Mouse (Mus musculus) C2C12 (cell line): ENCODE results near the gene Slc7a8. TPM values are rescaled to one million over a fixed set of nuclear protein-coding genes. Genes with fewer than 3 reads are reported as not detected.

ENCODE experiments used
- H3K27me3 ChIP-seq: one replicate; pipeline ENCODE4 v1.6.1; 2011; ENCODE audit not compliant: control insufficient read depth, insufficient read depth, insufficient read length
- H3K36me3 ChIP-seq: one replicate; pipeline ENCODE4 v1.6.1; 2011; ENCODE audit not compliant: control insufficient read depth, insufficient read depth
- H3K4me3 ChIP-seq: one replicate; pipeline ENCODE4 v1.5.1; 2011; ENCODE audit warnings: mild to moderate bottlenecking, control low read depth; ENCODE audit not compliant: poor library complexity, insufficient read depth, severe bottlenecking
- H3K79me2 ChIP-seq: one replicate; pipeline ENCODE4 v1.6.1; 2011; ENCODE audit not compliant: control insufficient read depth, insufficient read depth
- H3K79me3 ChIP-seq: one replicate; pipeline ENCODE4 v1.6.1; 2011; ENCODE audit warnings: low read depth, control low read depth
- H3ac ChIP-seq: one replicate; pipeline ENCODE3; 2011; ENCODE audit warnings: low read depth; ENCODE audit not compliant: control insufficient read depth, insufficient read length
- CEBPB ChIP-seq: IDR thresholded peaks from one replicate; pipeline ENCODE4 v1.6.1; 2011; ENCODE audit warnings: low read depth, mild to moderate bottlenecking, control low read depth, moderate library complexity
- CTCF ChIP-seq: IDR thresholded peaks from one replicate; pipeline ENCODE4 v1.5.1; 2011; ENCODE audit not compliant: control insufficient read depth, insufficient read depth, insufficient read length
- FOSL1 ChIP-seq: IDR thresholded peaks from one replicate; pipeline ENCODE4 v1.8.0; 2011; ENCODE audit warnings: mild to moderate bottlenecking, low read length; ENCODE audit not compliant: poor library complexity, insufficient read depth, severe bottlenecking
- MAX ChIP-seq: IDR thresholded peaks from one replicate; pipeline ENCODE4 v1.6.1; 2011; ENCODE audit warnings: mild to moderate bottlenecking, control low read depth
- MYOD1 ChIP-seq: IDR thresholded peaks from one replicate; pipeline ENCODE4 v1.6.1; 2011; ENCODE audit warnings: low read depth; ENCODE audit not compliant: control insufficient read depth, insufficient read length
- MYOG ChIP-seq: IDR thresholded peaks from one replicate; pipeline ENCODE4 v1.6.1; 2011; ENCODE audit not compliant: control insufficient read depth, insufficient read length; ENCODE audit errors: extremely low read depth
- USF1 ChIP-seq: IDR thresholded peaks from one replicate; pipeline ENCODE4 v1.6.1; 2011; ENCODE audit warnings: low read depth, mild to moderate bottlenecking, control low read depth, moderate library complexity
- polyA plus RNA-seq: library from polyadenylated mRNA; unstranded; fragments of >200 nt; fragmentation: generic; extraction: Trizol; gene quantifications from one replicate; pipeline ENCODE4 v1.2.1, GENCODE M21; 2012; ENCODE audit warnings: missing spikeins

Slc7a8 gene
- polyA plus RNA-seq, 1 experiment: not detected

DNA sequence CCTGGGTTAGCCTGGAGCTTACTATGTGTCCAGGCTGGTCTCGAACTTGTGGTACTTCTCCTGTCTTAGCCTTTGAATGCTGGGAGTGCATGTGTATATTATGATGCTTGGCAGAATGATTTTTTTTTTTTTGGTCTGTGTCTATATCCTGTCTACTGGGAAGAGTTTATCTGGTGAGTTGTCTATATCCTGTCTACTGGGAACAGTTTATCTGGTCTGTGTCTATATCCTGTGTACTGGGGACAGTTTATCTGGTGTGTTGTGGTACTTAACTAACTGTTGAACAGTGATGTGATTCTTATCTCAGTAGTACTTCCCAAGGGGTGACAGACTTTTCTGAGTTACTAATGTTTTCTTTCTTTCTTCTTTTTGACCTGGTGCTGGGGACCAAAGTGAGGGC lies 30.0 kb downstream of the Slc7a8 start:
- no peak overlapping the region for H3ac ChIP-seq
- no peak overlapping the region for H3K4me3 ChIP-seq
- TF ChIP-seq MAX: no peak
- TF ChIP-seq CTCF: no peak
- TF ChIP-seq MYOD1: no peak
- no peak for TF ChIP-seq FOSL1
- TF ChIP-seq USF1: no peak
- TF ChIP-seq CEBPB: no peak
- TF ChIP-seq MYOG: no peak
- no peaks in the 10 kb centered on the region for H3K36me3 ChIP-seq
- H3K27me3 ChIP-seq: peaks cover 37% of the 10 kb centered on the region
- no peaks in the 10 kb centered on the region for H3K79me3 ChIP-seq
- H3K79me2 ChIP-seq: no peaks in the 10 kb centered on the region

DNA sequence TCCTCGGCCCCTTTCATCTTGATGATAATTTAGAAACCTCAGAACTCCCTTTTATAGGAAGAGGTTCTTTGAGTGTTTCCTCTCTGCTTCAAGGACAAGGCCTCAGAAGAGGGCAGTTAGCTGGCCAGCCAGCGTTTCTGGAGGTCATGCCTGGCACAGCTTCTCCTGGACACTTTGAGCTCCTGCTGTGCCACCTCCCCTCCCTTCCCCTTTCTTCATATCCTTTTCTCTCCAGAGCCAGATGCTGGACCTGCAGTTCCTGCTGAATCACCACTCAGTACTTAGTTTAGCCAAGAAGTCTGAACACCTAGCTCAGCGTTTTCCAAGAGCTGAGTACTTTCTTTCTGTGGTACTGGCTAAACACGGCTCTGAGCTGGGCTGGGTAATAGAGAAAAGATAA lies 32.5 kb downstream of the Slc7a8 start:
- H3K36me3 ChIP-seq: no peaks in the 10 kb centered on the region
- H3K4me3 ChIP-seq: no peak overlapping the region
- H3ac ChIP-seq: no peak overlapping the region
- H3K79me2 ChIP-seq: no peaks in the 10 kb centered on the region
- H3K27me3 ChIP-seq: peaks cover 22% of the 10 kb centered on the region
- no peak for TF ChIP-seq FOSL1
- TF ChIP-seq MAX: no peak
- no peak for TF ChIP-seq MYOG
- no peak for TF ChIP-seq CTCF
- TF ChIP-seq MYOD1: no peak
- TF ChIP-seq USF1: no peak
- TF ChIP-seq CEBPB: no peak
- no peaks in the 10 kb centered on the region for H3K79me3 ChIP-seq

DNA sequence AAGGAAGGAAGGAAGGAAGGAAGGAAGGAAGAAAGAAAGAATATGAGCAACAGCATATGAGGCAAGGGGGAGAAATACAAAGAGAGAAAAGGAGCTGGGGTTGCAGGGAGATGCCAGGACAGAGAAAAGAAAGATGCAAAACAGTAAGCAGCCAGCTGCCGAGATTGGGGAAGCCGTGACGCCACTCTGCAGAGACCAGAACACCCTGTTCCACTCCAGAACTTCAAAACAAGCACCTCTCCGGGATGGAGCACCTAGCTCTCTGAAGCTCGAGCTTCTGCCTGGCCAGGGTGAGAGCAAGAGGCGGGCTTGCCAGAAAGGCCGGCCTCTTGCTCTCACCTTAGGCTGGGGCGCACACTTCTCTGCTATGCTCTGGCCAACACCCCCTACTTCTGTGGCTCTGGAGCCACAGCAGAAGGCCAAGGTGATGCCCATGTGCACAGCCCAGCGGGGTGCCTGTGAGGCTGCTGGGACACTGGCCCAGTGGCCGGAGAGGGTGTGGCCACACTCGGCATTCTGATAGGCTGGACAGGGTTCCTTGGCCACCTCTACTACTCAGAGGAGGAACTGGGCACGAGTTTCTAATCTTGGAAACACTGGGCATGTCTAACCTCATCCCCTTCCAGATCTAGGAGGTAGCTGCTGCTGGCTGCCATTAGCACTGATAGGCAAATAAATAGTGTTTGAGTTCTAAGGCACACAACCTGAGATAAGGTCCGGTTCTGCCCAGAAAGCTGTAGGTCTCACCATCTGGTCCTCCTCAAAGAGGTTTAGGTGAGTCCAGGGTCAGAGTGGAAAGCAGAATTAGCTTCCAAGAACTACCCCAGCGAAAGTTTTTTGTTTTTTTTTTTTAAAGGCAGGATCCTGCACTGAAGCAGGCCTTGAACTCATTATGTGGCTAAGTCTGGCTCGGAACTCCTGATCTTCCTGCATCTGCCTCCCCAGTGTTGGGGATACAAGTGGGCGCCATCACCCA lies 33.5 kb downstream of the Slc7a8 start:
- peaks cover 19% of the 10 kb centered on the region for H3K27me3 ChIP-seq
- H3K79me2 ChIP-seq: no peaks in the 10 kb centered on the region
- TF ChIP-seq USF1 (no peak), CEBPB (no peak), MYOD1 (no peak), MYOG (no peak), FOSL1 (no peak), CTCF (no peak), MAX (no peak)
- H3K36me3 ChIP-seq: no peaks in the 10 kb centered on the region
- no peaks in the 10 kb centered on the region for H3K79me3 ChIP-seq
- no peak overlapping the region for H3ac ChIP-seq
- no peak overlapping the region for H3K4me3 ChIP-seq

DNA sequence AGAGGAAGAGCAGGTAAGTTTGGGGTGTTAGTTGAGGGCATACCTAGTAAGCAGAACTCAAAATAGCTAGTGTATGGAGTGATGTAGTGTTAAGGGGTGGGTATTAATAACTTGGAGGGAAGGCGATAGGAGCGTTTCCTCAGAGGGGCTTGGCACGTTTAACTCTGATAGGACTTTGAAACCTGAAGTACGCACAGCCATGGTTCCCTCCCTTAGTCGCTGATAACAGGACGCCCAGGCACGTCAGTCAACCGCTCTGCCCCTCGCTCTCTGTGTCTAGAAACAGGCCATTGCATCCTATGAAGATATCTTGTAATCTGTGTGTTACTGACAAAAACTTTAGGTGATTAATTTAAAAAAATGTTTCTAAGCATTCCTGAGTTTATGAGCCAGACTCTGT lies 35.7 kb downstream of the Slc7a8 start:
- TF ChIP-seq MAX: no peak
- no peak for TF ChIP-seq FOSL1
- TF ChIP-seq MYOD1: no peak
- TF ChIP-seq USF1: no peak
- TF ChIP-seq CEBPB: no peak
- TF ChIP-seq CTCF: no peak
- TF ChIP-seq MYOG: no peak
- no peaks in the 10 kb centered on the region for H3K36me3 ChIP-seq
- no peak overlapping the region for H3K4me3 ChIP-seq
- H3ac ChIP-seq: no peak overlapping the region
- H3K79me2 ChIP-seq: no peaks in the 10 kb centered on the region
- no peaks in the 10 kb centered on the region for H3K79me3 ChIP-seq
- peaks cover 28% of the 10 kb centered on the region for H3K27me3 ChIP-seq

DNA sequence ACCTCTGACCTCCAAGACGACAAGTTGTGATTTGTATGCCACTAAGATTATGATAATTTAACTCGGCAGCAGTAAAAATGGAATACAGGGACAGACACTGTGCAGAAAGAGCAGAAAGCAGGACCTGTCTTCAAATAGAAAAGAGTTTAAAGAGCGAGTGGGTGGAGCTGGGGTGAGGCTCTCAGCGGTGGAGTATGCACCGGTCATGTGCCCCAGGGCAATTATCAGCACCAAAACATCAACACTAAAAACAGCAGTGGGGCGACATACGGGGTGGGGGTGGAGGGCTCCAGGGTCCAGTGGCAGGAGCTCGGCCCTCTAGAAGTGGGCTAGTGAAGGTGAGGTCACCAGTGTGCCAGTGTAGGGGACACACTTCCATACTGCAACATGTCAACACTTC lies 37.3 kb downstream of the Slc7a8 start:
- Histone ChIP-seq H3K4me3 (no peak overlapping the region), H3ac (no peak overlapping the region), H3K27me3 (peaks cover 18% of the 10 kb centered on the region), H3K79me3 (no peaks in the 10 kb centered on the region), H3K36me3 (no peaks in the 10 kb centered on the region), H3K79me2 (no peaks in the 10 kb centered on the region)
- TF ChIP-seq MYOD1 (no peak), MYOG (no peak), CTCF (no peak), MAX (no peak), CEBPB (no peak)

DNA sequence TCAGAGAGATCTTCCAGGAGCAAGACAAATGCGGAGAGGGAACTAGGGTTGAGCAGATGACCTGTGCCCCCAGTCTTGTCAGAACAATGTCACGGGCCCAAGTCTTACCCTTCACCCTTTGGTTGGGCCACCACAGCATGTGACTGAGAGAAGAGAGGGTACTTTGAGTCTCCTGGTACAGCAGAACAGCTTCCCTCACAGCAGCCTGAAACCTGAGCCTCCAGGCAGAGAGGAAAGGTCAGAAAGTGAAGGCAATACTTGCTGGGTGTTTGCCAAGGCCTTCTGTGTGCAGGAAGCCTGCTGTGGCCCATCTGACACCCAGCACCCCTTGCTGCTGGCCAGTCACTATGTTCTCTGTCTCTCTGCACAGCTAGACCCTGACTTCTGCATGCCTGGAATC lies 39.4 kb downstream of the Slc7a8 start:
- TF ChIP-seq FOSL1 (no peak), MYOD1 (no peak), CTCF (no peak), MYOG (no peak), MAX (no peak), CEBPB (no peak), USF1 (no peak)
- H3ac ChIP-seq: no peak overlapping the region
- H3K79me3 ChIP-seq: no peaks in the 10 kb centered on the region
- H3K79me2 ChIP-seq: no peaks in the 10 kb centered on the region
- H3K36me3 ChIP-seq: no peaks in the 10 kb centered on the region
- peaks cover 25% of the 10 kb centered on the region for H3K27me3 ChIP-seq
- H3K4me3 ChIP-seq: no peak overlapping the region
